Mouse (Mus musculus) ES-Bruce4 (cell line): ENCODE results near the gene Mfsd6l.

ENCODE experiments used
- CTCF ChIP-seq: IDR thresholded peaks from one replicate; pipeline ENCODE4 v1.8.1; 2011; ENCODE audit warnings: low read depth, low read length
- EP300 ChIP-seq: IDR thresholded peaks from 2 replicates; pipeline ENCODE4 v1.6.1; 2011; ENCODE audit warnings: low read depth, low read length; ENCODE audit not compliant: insufficient read depth
- POLR2A ChIP-seq: IDR thresholded peaks from one replicate; pipeline ENCODE4 v1.8.1; 2011; ENCODE audit warnings: low read length; ENCODE audit not compliant: insufficient read depth

GRCm38 (mm10) chr11:68565032-68565429 lies 9.0 kb downstream of the Mfsd6l start:
- TF ChIP-seq CTCF: no peak
- TF ChIP-seq EP300: no peak
- no peak for TF ChIP-seq POLR2A
